10 mouse cellular contexts compared by ENCODE assay signal in the genomic region with DNA sequence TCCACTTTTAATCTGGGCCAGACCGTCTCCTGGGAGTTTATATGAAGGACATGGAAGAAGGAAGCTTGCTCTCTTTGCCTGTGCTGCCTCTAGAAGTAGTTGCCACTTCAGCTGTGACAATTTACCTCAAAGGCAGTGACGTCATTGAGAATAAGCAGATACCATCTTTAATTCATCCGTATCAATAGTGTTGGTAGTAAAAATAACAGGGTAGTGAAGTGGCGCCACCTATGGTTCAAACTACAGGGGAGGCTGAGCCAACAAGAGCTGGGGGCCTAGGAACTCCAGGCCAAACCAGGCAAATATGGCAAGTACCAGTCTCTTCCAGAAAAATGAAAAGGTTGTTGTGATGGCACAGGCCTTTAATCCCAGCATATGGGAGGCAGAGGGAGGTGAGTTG. TPM values are rescaled to one million over a fixed set of nuclear protein-coding genes. Genes with fewer than 3 reads are reported as not detected.
A peak's percentile ranks its signal among the peaks of the same experiment; 100 is the strongest.
DNase-seq lines count a peak whose midpoint lies in the region; ATAC-seq and TF ChIP-seq lines count a peak whose summit lies in the region.
"Had no signal": no experiment of that assay in that cellular context is flagged by ENCODE, and none has a peak within 500 bp of the region (broad histone marks: within the 10 kb centered on the region; RNA-seq: fewer than 3 reads in every experiment).

No protein-coding gene starts in this region.

- ATAC-seq in liver, embryonic 11.5 days (replicated peaks; ENCODE audit: low FRiP score), result no peak
- ATAC-seq in hematopoietic stem cell, adult 5-6 weeks (replicated peaks in 1 of 2; ENCODE audit: insufficient read depth in 1 of 2, low FRiP score in 2 of 2, low TSS enrichment in 1 of 2, low read depth in 1 of 2, poor library complexity in 2 of 2, severe bottlenecking in 2 of 2), result peak; percentile 43 to 61; a peak in 2 of 4 replicates
- no peak for ATAC-seq in midbrain, embryonic 13.5 days

- no peak overlapping the region for H3K27ac ChIP-seq in cerebellum, adult 2 months (ENCODE audit: insufficient read depth, low read length)
- no peak overlapping the region for H3K27ac ChIP-seq in liver, adult 2 months (replicated peaks; ENCODE audit: insufficient read depth, low read depth, low read length)
- H3K27ac ChIP-seq in liver, embryonic 11.5 days (ENCODE audit: low read depth, low read length), result no peak overlapping the region
- no peak overlapping the region for H3K27ac ChIP-seq in midbrain, embryonic 13.5 days
- H3K27ac ChIP-seq: liver, embryonic 15.5 days had no signal

- H3K4me3 ChIP-seq in cerebellum, adult 2 months (replicated peaks; ENCODE audit: insufficient read depth, low read depth, low read length), result no peak overlapping the region
- H3K4me3 ChIP-seq in liver, adult 2 months (ENCODE audit: insufficient read depth, low read depth, low read length), result no peak overlapping the region
- no peak overlapping the region for H3K4me3 ChIP-seq in liver, embryonic 11.5 days (ENCODE audit: low read depth, low read length)
- no peak overlapping the region for H3K4me3 ChIP-seq in midbrain, embryonic 13.5 days (replicated peaks)
- H3K4me3 ChIP-seq: liver, embryonic 15.5 days had no signal

- no peak overlapping the region for H3K4me2 ChIP-seq in liver, embryonic 11.5 days
- no peak overlapping the region for H3K4me2 ChIP-seq in midbrain, embryonic 13.5 days (replicated peaks)
- H3K4me2 ChIP-seq: liver, embryonic 15.5 days had no signal

- 29% methylated on average over 4 of the region's 4 CpGs for WGBS in cerebellum, adult 2 months
- 31% methylated on average over 4 of the region's 4 CpGs for WGBS in liver, adult 2 months
- 34% methylated on average over 4 of the region's 4 CpGs for whole genome bisulfite sequencing in liver, embryonic 11.5 days
- WGBS in midbrain, embryonic 13.5 days, result 47% methylated on average over 4 of the region's 4 CpGs

- peak; percentile 45; the same call in 1 of the 2 replicates for TF ChIP-seq CTCF in cerebellum, adult 2 months (IDR thresholded peaks at IDR 0.05; ENCODE audit: borderline replicate concordance, insufficient read depth, low read depth, low read length)
- peak; percentile 56 for TF ChIP-seq CTCF in liver, adult 2 months (IDR thresholded peaks at IDR 0.05; ENCODE audit: low read depth, low read length)

- peak in 1 of 2 experiments; percentile 25 for DNase-seq in cerebellum, adult 2 months
- DNase-seq in cerebellum, adult 11-12 months, result no peak
- DNase-seq in liver, adult 2 months (ENCODE audit: extremely low read depth, low read depth, low spot score), result peak; percentile 39
- DNase-seq in liver, embryonic 11.5 days (ENCODE audit: low spot score), result no peak
- peak; percentile 56 for DNase-seq in retina, embryonic 14.5 days (ENCODE audit: low spot score)
- DNase-seq in ovary, postnatal 10 days (ENCODE audit: low spot score), result no peak

- no peaks in the 10 kb centered on the region for H3K9me3 ChIP-seq in liver, embryonic 11.5 days (ENCODE audit: control insufficient read depth, low read length)
- H3K9me3 ChIP-seq in midbrain, embryonic 13.5 days, result no peaks in the 10 kb centered on the region
- H3K9me3 ChIP-seq: liver, embryonic 15.5 days had no signal

- no peaks in the 10 kb centered on the region for H3K36me3 ChIP-seq in liver, adult 2 months (ENCODE audit: control insufficient read depth, insufficient read depth, low read length)
- no peaks in the 10 kb centered on the region for H3K36me3 ChIP-seq in liver, embryonic 11.5 days (ENCODE audit: control insufficient read depth, insufficient read depth, low read length)
- no peaks in the 10 kb centered on the region for H3K36me3 ChIP-seq in midbrain, embryonic 13.5 days
- H3K36me3 ChIP-seq: liver, embryonic 15.5 days had no signal

- no peaks in the 10 kb centered on the region for H3K27me3 ChIP-seq in cerebellum, adult 2 months (ENCODE audit: control insufficient read depth, insufficient read depth, low read length)
- no peaks in the 10 kb centered on the region for H3K27me3 ChIP-seq in liver, adult 2 months (ENCODE audit: control insufficient read depth, insufficient read depth, low read length)
- H3K27me3 ChIP-seq in liver, embryonic 11.5 days (replicated peaks; ENCODE audit: control insufficient read depth, insufficient read depth, low read length), result no peaks in the 10 kb centered on the region
- no peaks in the 10 kb centered on the region for H3K27me3 ChIP-seq in midbrain, embryonic 13.5 days
- H3K27me3 ChIP-seq: liver, embryonic 15.5 days had no signal

- no peak overlapping the region for H3K9ac ChIP-seq in liver, adult 2 months (ENCODE audit: low read depth, low read length)
- no peak overlapping the region for H3K9ac ChIP-seq in liver, embryonic 11.5 days (ENCODE audit: low read depth, low read length)
- no peak overlapping the region for H3K9ac ChIP-seq in midbrain, embryonic 13.5 days (replicated peaks)
- H3K9ac ChIP-seq: liver, embryonic 15.5 days had no signal

- peaks cover 5% of the 10 kb centered on the region for H3K4me1 ChIP-seq in cerebellum, adult 2 months (ENCODE audit: control insufficient read depth, insufficient read depth, low read length)
- H3K4me1 ChIP-seq in liver, adult 2 months (ENCODE audit: control insufficient read depth, insufficient read depth, low read length), result no peaks in the 10 kb centered on the region; the same call in 1 of the 2 replicates
- no peaks in the 10 kb centered on the region for H3K4me1 ChIP-seq in liver, embryonic 11.5 days (replicated peaks; ENCODE audit: control insufficient read depth, insufficient read depth, low read length)
- peaks cover 4% of the 10 kb centered on the region; the same call in 1 of the 2 replicates for H3K4me1 ChIP-seq in midbrain, embryonic 13.5 days (replicated peaks)

- TF ChIP-seq POLR2A in cerebellum, adult 2 months (IDR thresholded peaks at IDR 0.05; ENCODE audit: borderline replicate concordance, insufficient read depth, low read length), result no peak
- TF ChIP-seq POLR2A in liver, adult 2 months (IDR thresholded peaks at IDR 0.05; ENCODE audit: extremely low read depth, insufficient read depth, low read length), result no peak

- H3K79me2 ChIP-seq in liver, adult 2 months (ENCODE audit: control insufficient read depth, insufficient read depth, low read length), result no peaks in the 10 kb centered on the region; the same call in 1 of the 2 replicates

RNA-seq across cellular contexts. Expression of gene Gpkow, which starts 4.1 kb away (rescaled TPM):
- polyA plus RNA-seq in cerebellum, adult 2 months (2012; rRNA removed), result 30.5 and 33.1 TPM in 2 replicates
- 5.0 and 5.5 TPM in 2 replicates for total RNA-seq in liver, adult 2 months (2014; rRNA removed)
- 4.3 and 5.0 TPM in 2 replicates for polyA plus RNA-seq in liver, adult 2 months (2012; rRNA removed)
- 30.0 and 33.4 TPM in 2 replicates for polyA plus RNA-seq in liver, embryonic 11.5 days (2014; fragmentation: Nextera tagmentation; extraction: Ambion mirVana)
- 20.3 and 25.5 TPM in 2 replicates for total RNA-seq in hematopoietic stem cell, adult 5-6 weeks (2017)
- polyA plus RNA-seq in midbrain, embryonic 13.5 days (2015; fragmentation: Nextera tagmentation; extraction: Ambion mirVana), result 45.1 and 45.6 TPM in 2 replicates

RNA-seq across cellular contexts. Expression of gene Magix, which starts 11.8 kb away (rescaled TPM):
- 2.2 and 2.6 TPM in 2 replicates for polyA plus RNA-seq in cerebellum, adult 2 months (2012; rRNA removed)
- total RNA-seq in liver, adult 2 months (2014; rRNA removed), result 20.9 and 21.3 TPM in 2 replicates
- 33.0 and 36.9 TPM in 2 replicates for polyA plus RNA-seq in liver, adult 2 months (2012; rRNA removed)
- 0.06 TPM in 1 of 2 replicates, not detected in the other for polyA plus RNA-seq in liver, embryonic 11.5 days (2014; fragmentation: Nextera tagmentation; extraction: Ambion mirVana)
- 0.40 and 0.75 TPM in 2 replicates for total RNA-seq in hematopoietic stem cell, adult 5-6 weeks (2017)
- polyA plus RNA-seq in midbrain, embryonic 13.5 days (2015; fragmentation: Nextera tagmentation; extraction: Ambion mirVana), result 0.06 and 0.09 TPM in 2 replicates

RNA-seq across cellular contexts. Expression of gene Wdr45, which starts 21.3 kb away (rescaled TPM):
- polyA plus RNA-seq in cerebellum, adult 2 months (2012; rRNA removed), result 81.8 and 82.7 TPM in 2 replicates
- 33.4 and 37.1 TPM in 2 replicates for total RNA-seq in liver, adult 2 months (2014; rRNA removed)
- 39.9 and 48.3 TPM in 2 replicates for polyA plus RNA-seq in liver, adult 2 months (2012; rRNA removed)
- 13.7 and 15.2 TPM in 2 replicates for polyA plus RNA-seq in liver, embryonic 11.5 days (2014; fragmentation: Nextera tagmentation; extraction: Ambion mirVana)
- 31.2 and 46.8 TPM in 2 replicates for total RNA-seq in hematopoietic stem cell, adult 5-6 weeks (2017)
- polyA plus RNA-seq in midbrain, embryonic 13.5 days (2015; fragmentation: Nextera tagmentation; extraction: Ambion mirVana), result 31.8 and 34.9 TPM in 2 replicates

RNA-seq across cellular contexts. Expression of gene Plp2, which starts 21.7 kb away (rescaled TPM):
- polyA plus RNA-seq in cerebellum, adult 2 months (2012; rRNA removed), result 5.2 and 6.5 TPM in 2 replicates
- 0.92 and 1.7 TPM in 2 replicates for total RNA-seq in liver, adult 2 months (2014; rRNA removed)
- 3.7 and 4.0 TPM in 2 replicates for polyA plus RNA-seq in liver, adult 2 months (2012; rRNA removed)
- polyA plus RNA-seq in liver, embryonic 11.5 days (2014; fragmentation: Nextera tagmentation; extraction: Ambion mirVana), result 78.2 and 79.5 TPM in 2 replicates
- 79.7 and 95.8 TPM in 2 replicates for total RNA-seq in hematopoietic stem cell, adult 5-6 weeks (2017)
- 20.3 and 22.2 TPM in 2 replicates for polyA plus RNA-seq in midbrain, embryonic 13.5 days (2015; fragmentation: Nextera tagmentation; extraction: Ambion mirVana)

RNA-seq across cellular contexts. Expression of gene Gm45208, which starts 29.2 kb away (rescaled TPM):
- 0.54 TPM in 1 of 2 replicates, not detected in the other for polyA plus RNA-seq in cerebellum, adult 2 months (2012; rRNA removed)
- 1.0 TPM in 1 of 2 replicates, not detected in the other for total RNA-seq in liver, adult 2 months (2014; rRNA removed)
- 1.5 and 1.9 TPM in 2 replicates for polyA plus RNA-seq in liver, adult 2 months (2012; rRNA removed)
- not detected in 2 replicates for polyA plus RNA-seq in liver, embryonic 11.5 days (2014; fragmentation: Nextera tagmentation; extraction: Ambion mirVana)
- total RNA-seq in hematopoietic stem cell, adult 5-6 weeks (2017), result not detected in 2 replicates
- not detected in 2 replicates for polyA plus RNA-seq in midbrain, embryonic 13.5 days (2015; fragmentation: Nextera tagmentation; extraction: Ambion mirVana)
- total RNA-seq: ES-E14 had no signal
- polyA plus RNA-seq: liver, embryonic 15.5 days had no signal

Comparison
In these comparisons a context has a peak if more than half of its experiments do, and no peak if none do; other contexts are left out.
1. DNase-seq: peak in liver, adult 2 months (single experiment) and retina, embryonic 14.5 days (single experiment); none in cerebellum, adult 11-12 months (single experiment), liver, embryonic 11.5 days (single experiment) and ovary, postnatal 10 days (single experiment).
2. ATAC-seq: peak in hematopoietic stem cell, adult 5-6 weeks (2 of 2); none in liver, embryonic 11.5 days (single experiment) and midbrain, embryonic 13.5 days (single experiment).